Mouse (Mus musculus) lung, postnatal 0 days (tissue): ENCODE results near the gene Zfp219. TPM values are rescaled to one million over a fixed set of nuclear protein-coding genes. Genes with fewer than 3 reads are reported as not detected.

Experiments used
- ATAC-seq: fragments of 200-750 bp; cut with Nextera tagmentation; 2 replicates; pipeline ENCODE4 v1.8.0; 2017; ENCODE audit warnings: moderate library complexity
- DNase-seq: peaks from one replicate; pipeline ENCODE4 v3.0.0-alpha.2; 2016; ENCODE audit warnings: low spot score
- H3K27ac ChIP-seq: fragments of 300-500 bp; sonication (generic); 2 replicates; pipeline ENCODE4 v1.5.1; 2014; ENCODE audit warnings: antibody characterized with exemption, mild to moderate bottlenecking, low read length, mixed read lengths
- H3K27me3 ChIP-seq: fragments of 300-500 bp; sonication (generic); replicated peaks from 2 replicates; pipeline ENCODE4 v1.6.1; 2014; ENCODE audit warnings: low read length, mixed read lengths; ENCODE audit not compliant: insufficient read depth
- H3K36me3 ChIP-seq: fragments of 300-500 bp; sonication (generic); 2 replicates; pipeline ENCODE4 v1.6.1; 2014; ENCODE audit warnings: low read length, mixed read lengths; ENCODE audit not compliant: insufficient read depth
- H3K4me1 ChIP-seq: fragments of 300-500 bp; sonication (generic); 2 replicates; pipeline ENCODE4 v1.6.1; 2014; ENCODE audit warnings: antibody characterized with exemption, low read depth, low read length, mixed read lengths; ENCODE audit not compliant: insufficient read depth
- H3K4me2 ChIP-seq: fragments of 300-500 bp; sonication (generic); replicated peaks from 2 replicates; pipeline ENCODE4 v1.6.1; 2014; ENCODE audit warnings: low read depth, mild to moderate bottlenecking, low read length, moderate library complexity, mixed read lengths
- H3K4me3 ChIP-seq: fragments of 300-500 bp; sonication (generic); 2 replicates; pipeline ENCODE4 v1.5.1; 2014; ENCODE audit warnings: low read depth, low read length
- H3K9ac ChIP-seq: fragments of 300-500 bp; sonication (generic); replicated peaks from 2 replicates; pipeline ENCODE4 v1.6.1; 2014; ENCODE audit warnings: low read depth, mild to moderate bottlenecking
- H3K9me3 ChIP-seq: fragments of 300-500 bp; sonication (generic); 2 replicates; pipeline ENCODE4 v1.6.1; 2016; ENCODE audit warnings: low read length, mixed read lengths
- CTCF ChIP-seq: IDR thresholded peaks from 2 replicates; pipeline ENCODE4 v1.5.1; 2016; ENCODE audit warnings: antibody characterized with exemption, mild to moderate bottlenecking
- EP300 ChIP-seq: IDR thresholded peaks from 2 replicates; pipeline ENCODE4 v1.6.1; 2016; ENCODE audit warnings: antibody characterized with exemption, mild to moderate bottlenecking, control low read depth
- WGBS: fragments of 180-500 bp; shearing (Covaris S2); extraction: QIAGEN DNeasy Blood & Tissue Kit; methylation state at CpG from one replicate; pipeline ENCODE4 v1.1.7; 2014; 5-methylcytosine and 5-hydroxymethylcytosine counted together
- polyA plus RNA-seq: library from polyadenylated mRNA; unstranded; fragments of >200 nt; fragmentation: Nextera tagmentation; extraction: Ambion mirVana; gene quantifications from 2 replicates; pipeline ENCODE4 v1.2.1, GENCODE M21; 2015

The Zfp219 gene
- polyA plus RNA-seq, 1 experiment from 2014 or later = 23.0 TPM

GRCm38 (mm10) chr14:52026342-52026741, 5.8 kb upstream of the Zfp219 start:
- H3K27ac ChIP-seq = no peak overlapping the region
- WGBS = 75% methylated on average over 4 of the region's 4 CpGs
- H3K4me2 ChIP-seq = no peak overlapping the region
- H3K27me3 ChIP-seq = no peaks in the 10 kb centered on the region
- no peak overlapping the region for H3K9ac ChIP-seq
- ATAC-seq (no peak), DNase-seq (no peak)
- no peaks in the 10 kb centered on the region for H3K4me1 ChIP-seq
- H3K36me3 ChIP-seq = no peaks in the 10 kb centered on the region
- TF ChIP-seq CTCF = no peak
- no peaks in the 10 kb centered on the region for H3K9me3 ChIP-seq
- H3K4me3 ChIP-seq = no peak overlapping the region

DNA sequence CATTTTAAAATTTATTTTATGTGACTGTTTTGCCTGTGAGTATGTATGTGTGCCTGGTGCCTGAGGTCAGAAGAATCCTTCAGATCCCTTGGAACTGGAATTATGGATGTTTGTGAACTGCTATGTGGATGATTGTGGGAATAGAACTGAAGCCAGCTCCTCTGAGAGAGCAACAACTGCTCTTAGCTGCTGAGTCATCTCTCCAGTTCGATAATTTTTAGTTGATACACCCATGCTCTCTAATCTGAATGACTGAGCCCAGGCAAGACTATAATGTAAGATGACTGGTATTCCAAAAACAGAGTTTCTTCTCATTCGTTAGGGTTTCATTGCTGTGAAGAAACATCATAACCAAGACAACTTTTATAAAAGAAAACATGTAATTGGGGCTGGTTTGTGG, 3.6 kb upstream of the Zfp219 start:
- Histone ChIP-seq H3K27ac (0 out of 2 replicates have a peak overlapping the region, but pooled peaks have one; percentile 2), H3K36me3 (no peaks in the 10 kb centered on the region), H3K27me3 (no peaks in the 10 kb centered on the region), H3K9ac (no peak overlapping the region), H3K4me3 (no peak overlapping the region), H3K4me2 (no peak overlapping the region), H3K4me1 (no peaks in the 10 kb centered on the region; the same call in 1 of the 2 replicates), H3K9me3 (no peaks in the 10 kb centered on the region)
- ATAC-seq (no peak), DNase-seq (no peak)
- TF ChIP-seq CTCF (no peak), EP300 (no peak)
- 82% methylated on average over 2 of the region's 2 CpGs for WGBS

DNA sequence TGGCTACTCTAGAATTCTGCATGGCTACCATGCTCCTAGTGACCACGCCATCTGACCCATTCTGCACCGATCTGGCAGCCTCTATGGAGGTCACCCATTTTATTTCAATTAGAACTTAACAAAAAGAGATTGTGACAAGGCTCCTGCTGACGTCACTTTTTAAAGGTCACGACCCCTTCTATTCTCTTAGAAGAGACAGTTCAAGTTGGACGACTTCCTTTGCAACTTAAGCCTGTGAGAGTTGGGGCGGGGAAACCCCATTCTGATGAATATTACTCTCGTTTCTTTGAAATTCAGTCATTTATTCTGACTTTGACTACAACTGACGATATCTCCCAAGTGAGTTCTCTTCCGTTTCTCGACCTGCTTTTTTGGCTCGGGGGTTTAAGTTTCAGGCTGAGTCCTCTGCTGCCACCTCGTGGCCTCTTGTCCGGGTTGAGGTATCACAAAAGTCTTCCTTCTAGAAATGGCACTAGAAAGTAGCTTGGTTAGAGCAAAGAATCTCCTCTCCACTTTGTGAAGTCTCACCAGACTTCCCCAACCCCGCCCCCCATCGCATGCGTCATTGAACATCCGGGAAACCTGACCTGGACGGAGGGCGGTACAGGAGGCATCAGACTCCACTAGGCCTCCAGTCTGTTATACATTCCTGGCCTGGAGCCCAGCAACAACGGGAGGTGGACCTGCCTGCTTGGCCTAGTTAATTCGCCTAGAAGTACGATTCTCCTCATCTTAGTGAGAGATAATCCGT, 2.4 kb upstream of the Zfp219 start:
- Histone ChIP-seq H3K27ac (peak overlapping the region; percentile 80), H3K36me3 (no peaks in the 10 kb centered on the region), H3K9ac (no peak overlapping the region; the same call in 1 of the 2 replicates), H3K4me1 (no peaks in the 10 kb centered on the region; the same call in 1 of the 2 replicates), H3K27me3 (no peaks in the 10 kb centered on the region), H3K4me2 (peak overlapping the region; percentile 53), H3K9me3 (no peaks in the 10 kb centered on the region), H3K4me3 (peak overlapping the region; percentile 35)
- DNase-seq (peak; percentile 97), ATAC-seq (peak; percentile 44)
- 5% methylated on average over 23 of the region's 23 CpGs for WGBS
- TF ChIP-seq CTCF (peak; percentile 86), EP300 (peak; percentile 75)

DNA sequence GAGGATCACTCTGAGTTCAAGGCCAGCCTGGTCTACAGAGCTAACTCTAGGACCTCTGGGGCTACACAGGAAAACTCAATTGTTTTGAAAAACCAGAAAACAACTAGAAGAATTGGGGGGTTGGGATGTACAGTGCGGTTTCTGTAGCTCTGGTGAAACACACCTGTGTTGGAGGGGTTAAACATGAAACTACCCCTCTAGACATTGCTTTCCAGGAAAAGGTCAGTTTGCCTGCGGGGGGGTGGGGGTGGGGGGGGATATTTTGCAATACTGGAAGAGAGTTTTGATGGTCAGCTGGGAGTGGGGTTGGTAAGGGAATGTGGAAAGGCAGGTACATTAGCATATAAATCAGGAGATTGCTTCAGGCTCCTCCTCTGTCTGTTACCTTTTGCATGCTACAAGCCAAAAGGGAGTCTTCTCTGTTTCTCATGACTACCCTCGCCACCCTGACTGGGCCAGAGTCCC, 1.7 kb upstream of the Zfp219 start:
- Histone ChIP-seq H3K9ac (no peak overlapping the region), H3K4me2 (peak overlapping the region; percentile 53), H3K9me3 (no peaks in the 10 kb centered on the region), H3K27me3 (no peaks in the 10 kb centered on the region), H3K36me3 (no peaks in the 10 kb centered on the region), H3K4me1 (no peaks in the 10 kb centered on the region; the same call in 1 of the 2 replicates), H3K4me3 (no peak overlapping the region), H3K27ac (peak overlapping the region; percentile 80)
- WGBS = 60% methylated on average over 3 of the region's 3 CpGs
- TF ChIP-seq CTCF (no peak), EP300 (no peak)
- DNase-seq (peak; percentile 54), ATAC-seq (no peak)

GRCm38 (mm10) chr14:52021568-52022212, 1.2 kb upstream of the Zfp219 start:
- WGBS = 89% methylated on average over 8 of the region's 8 CpGs
- ATAC-seq (no peak), DNase-seq (no peak)
- Histone ChIP-seq H3K9me3 (no peaks in the 10 kb centered on the region), H3K27ac (no peak overlapping the region; the same call in 1 of the 2 replicates), H3K36me3 (no peaks in the 10 kb centered on the region), H3K4me2 (no peak overlapping the region), H3K4me1 (no peaks in the 10 kb centered on the region; the same call in 1 of the 2 replicates), H3K4me3 (no peak overlapping the region), H3K9ac (no peak overlapping the region), H3K27me3 (no peaks in the 10 kb centered on the region)
- TF ChIP-seq EP300 (no peak), CTCF (no peak)

DNA sequence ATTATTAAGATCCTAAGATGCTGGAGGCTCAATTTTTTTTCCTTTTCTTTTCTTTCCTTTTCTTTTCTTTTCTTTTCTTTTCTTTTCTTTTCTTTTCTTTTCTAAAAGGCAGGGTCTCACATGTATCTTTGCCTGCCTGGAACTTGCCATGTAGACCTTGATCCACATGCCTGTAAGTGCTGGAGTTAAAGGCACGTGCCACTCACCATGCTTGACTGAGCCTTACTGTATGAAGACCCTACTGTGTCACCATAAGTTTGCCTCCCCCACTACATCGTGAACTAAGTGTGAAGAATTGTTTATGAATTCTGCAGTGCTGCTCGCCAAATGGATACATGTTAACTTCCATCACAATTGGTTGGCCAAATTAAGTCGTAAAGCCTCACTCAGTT, 601 bp upstream of the Zfp219 start:
- TF ChIP-seq CTCF (no peak), EP300 (no peak)
- Histone ChIP-seq H3K4me2 (peak overlapping the region; percentile 82; the same call in 1 of the 2 replicates), H3K27ac (peak overlapping the region; percentile 99), H3K4me1 (no peaks in the 10 kb centered on the region; the same call in 1 of the 2 replicates), H3K9ac (no peak overlapping the region), H3K36me3 (no peaks in the 10 kb centered on the region), H3K27me3 (no peaks in the 10 kb centered on the region), H3K9me3 (no peaks in the 10 kb centered on the region), H3K4me3 (no peak overlapping the region)
- 53% methylated on average over 4 of the region's 4 CpGs for WGBS
- ATAC-seq (no peak), DNase-seq (no peak)
